Mouse (Mus musculus) spleen, postnatal 10 days (tissue): ENCODE measurements around the gene P2ry2.

Experiments
- DNase-seq, 2 experiments: peaks; one replicate each; pipeline ENCODE4 v3.0.0; 2021 to 2022; ENCODE audit warnings: low spot score in 2 of 2

The P2ry2 gene

GRCm38 (mm10) chr7:101026836-101027235, 14.2 kb upstream of the P2ry2 start:
- no peak for DNase-seq

DNA sequence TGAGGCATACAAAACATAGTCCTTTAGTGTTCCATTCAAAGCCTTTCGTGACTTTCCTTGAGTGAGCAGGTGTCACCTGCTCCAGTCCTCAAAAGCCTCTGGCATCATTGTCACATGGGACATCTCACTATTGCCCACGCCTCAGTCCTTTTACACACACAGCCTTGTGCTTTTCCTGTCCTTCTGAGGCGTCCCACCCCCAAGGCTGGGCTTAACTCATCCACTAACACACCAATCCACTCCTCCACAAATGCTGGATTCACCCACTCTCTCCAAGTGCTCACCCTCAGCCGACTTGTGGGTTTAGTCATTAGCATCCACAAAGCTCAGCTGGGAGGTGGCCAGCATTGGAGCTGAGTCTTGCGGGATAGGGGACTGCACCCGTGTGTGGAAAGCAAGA, 4.8 kb upstream of the P2ry2 start:
- DNase-seq, result no peak

DNA sequence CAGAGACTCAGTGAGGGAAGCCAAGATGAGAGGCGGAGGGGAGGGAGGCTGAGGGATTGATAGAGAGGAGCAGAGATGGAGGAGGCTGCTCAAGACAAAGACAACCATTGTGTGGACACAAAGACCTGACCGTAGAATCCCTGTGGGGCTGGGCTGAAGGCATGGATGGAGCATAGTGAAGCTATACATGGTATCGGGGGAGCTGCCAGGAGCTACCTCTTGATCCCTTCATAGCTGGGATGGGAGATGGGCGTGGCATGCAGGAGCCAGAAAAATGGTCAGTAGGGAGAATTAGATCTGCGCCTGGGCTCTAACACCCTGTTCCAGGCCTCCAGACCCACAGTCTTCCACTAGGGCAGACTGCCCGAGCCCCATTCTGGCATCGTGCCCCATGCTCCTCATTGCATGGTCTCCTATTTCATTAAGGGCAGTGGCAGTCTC, 4.4 kb upstream of the P2ry2 start:
- no peak for DNase-seq

DNA sequence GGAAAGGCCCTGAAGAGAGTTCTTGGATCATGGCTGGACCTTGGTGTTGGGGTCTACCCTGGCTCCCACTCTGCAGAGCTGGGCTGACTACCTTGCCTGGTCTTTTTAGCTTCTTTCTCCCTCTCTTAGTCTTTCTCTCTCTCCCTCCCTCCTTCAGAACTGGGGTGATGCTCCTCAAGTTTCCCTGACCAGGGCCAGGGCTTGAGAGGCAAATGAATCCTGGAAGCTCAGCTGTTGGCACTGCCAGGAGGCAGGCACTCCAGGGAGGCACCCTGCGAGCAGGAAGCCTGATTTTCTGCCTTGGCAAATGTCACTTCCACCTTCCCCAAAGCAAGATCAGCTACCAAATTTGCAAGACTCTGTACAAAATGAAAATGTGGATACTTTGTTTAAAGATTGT, 2.3 kb upstream of the P2ry2 start:
- no peak for DNase-seq

DNA sequence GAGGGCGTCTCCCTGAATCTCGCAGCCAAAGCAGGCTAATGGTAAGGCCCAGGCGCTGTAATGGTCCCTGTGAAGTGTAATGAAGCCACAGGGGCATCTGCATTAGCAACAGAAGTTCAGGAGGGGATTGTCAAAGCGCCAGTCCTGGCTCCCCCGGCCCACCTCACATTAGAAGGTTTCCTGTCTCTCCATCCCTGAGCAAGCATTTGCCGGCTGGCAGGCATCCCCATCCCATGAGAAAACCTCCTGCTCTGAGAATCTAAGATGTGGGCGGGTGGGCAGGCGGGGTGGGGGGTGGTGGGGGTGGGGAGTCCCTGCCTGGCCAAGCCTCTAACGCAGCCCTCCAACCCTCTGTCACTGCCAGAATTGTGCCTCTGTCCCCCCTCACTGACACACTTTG, 1.4 kb upstream of the P2ry2 start:
- no peak for DNase-seq

- peak; percentile 31 to 53 for DNase-seq
Observed at GRCm38 (mm10) chr7:101011681-101012367, 842 bp downstream of the P2ry2 start.

DNA sequence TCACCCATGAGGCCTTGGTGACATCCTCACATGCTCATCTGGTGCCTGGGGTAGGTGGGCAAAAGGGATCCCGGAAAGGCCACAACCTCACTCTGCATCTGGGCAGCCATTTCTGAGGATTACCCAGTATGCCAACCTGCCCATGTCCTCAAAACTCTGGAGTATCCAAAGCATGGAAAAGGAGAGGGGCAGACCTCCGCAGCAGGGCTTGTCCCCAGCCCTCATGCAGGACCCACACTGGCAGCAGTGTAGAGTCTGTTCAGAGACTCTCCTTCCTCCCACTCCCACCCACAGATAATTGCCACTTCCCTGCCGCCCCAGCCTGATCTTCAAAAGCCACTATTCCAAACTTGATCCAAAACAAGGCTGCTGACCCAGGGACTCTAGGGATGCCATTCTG, 1.9 kb downstream of the P2ry2 start:
- DNase-seq, result no peak

GRCm38 (mm10) chr7:101006201-101006600, 6.5 kb downstream of the P2ry2 start:
- DNase-seq, result no peak

DNA sequence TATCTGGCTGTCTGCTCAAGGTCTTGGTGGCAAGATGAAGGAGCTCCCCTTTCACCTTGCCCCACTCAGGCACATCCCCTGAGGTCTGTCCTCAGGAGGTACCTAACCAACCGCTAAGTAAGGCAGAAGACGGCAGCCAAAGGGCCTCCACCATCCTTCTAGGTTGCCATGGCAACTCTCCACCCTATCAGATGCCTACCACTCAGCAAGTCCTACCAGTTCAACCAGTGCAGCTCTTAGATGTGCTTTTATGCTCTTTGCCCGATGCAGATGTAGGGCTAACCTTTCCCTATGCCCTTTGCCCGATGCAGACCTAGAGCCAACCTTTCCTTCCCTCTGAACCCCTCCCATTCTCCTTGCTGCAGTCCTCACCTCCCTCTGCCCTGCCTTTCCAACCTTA, 7.5 kb downstream of the P2ry2 start:
- no peak for DNase-seq

DNA sequence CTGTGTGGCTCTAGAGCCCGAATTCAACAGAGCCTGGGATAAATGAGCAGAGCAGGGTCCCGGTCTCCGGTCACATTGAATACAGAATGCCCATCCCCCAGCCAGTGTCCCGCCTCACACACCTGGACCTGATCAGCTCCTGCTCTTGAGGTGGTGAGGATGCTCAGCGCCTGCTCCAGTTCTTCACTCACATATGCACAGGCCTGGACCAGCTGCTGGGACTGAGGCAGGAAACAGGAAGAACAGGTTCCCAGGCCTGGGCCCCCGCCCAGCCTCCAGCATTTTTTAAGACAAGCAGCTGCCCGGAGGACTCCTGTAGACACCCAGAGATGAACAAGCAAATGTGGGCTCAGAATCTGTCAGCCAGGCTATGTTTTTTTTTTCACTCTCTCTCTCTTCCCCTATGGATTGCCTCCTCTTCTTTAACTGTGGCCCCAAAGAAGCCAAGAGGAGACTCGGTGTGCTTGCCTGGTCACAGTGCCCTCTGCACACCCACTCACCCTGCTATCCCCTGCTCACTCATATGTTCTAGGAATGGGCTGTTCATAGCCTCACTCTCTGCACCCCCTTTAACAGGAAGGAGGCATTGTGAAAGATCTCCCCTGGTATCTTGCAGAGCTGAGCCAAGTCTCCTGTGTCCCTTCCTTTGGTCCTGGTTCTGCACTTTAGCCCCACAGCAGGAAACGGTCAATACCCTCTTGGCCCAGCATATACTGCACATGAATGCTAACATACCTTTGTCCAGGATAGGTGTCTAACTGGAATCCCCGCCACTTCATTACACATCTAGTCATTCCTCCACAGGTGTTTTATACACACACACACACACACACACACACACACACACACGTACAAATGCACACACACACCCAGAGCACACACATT, 9.0 kb downstream of the P2ry2 start:
- no peak for DNase-seq

DNA sequence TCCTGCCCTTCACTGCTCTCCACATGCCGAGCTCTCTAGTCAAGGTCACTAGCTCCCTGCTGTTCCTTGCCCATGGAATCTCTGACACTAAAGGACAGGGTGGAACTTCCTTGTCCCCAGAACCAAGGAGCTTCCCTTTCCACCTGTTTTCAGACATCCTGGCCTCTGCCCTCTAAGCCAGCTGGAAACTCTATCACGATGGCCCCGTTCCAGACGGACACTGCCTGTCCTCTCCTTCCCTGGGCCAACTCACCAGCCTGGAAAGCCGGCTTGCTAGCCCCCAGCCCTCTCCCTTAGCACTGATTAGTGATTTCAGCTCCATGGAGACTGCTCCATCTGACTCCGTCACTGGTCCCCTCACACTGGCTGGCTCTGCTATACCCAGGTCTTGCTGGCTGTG, 10.4 kb downstream of the P2ry2 start:
- DNase-seq, result no peak

- DNase-seq, result no peak
Observed at GRCm38 (mm10) chr7:100999623-101000022, 13.0 kb downstream of the P2ry2 start.

- DNase-seq, result no peak
Observed at GRCm38 (mm10) chr7:100998578-100998960, 14.1 kb downstream of the P2ry2 start.

GRCm38 (mm10) chr7:100997951-100998577, 14.6 kb downstream of the P2ry2 start:
- no peak for DNase-seq

- no peak for DNase-seq
Observed at GRCm38 (mm10) chr7:100997215-100997614, 15.5 kb downstream of the P2ry2 start.

GRCm38 (mm10) chr7:100995951-100996350, 16.7 kb downstream of the P2ry2 start:
- DNase-seq, result no peak

GRCm38 (mm10) chr7:100995260-100995864, 17.3 kb downstream of the P2ry2 start:
- no peak for DNase-seq

GRCm38 (mm10) chr7:100993166-100993565, 19.5 kb downstream of the P2ry2 start:
- no peak for DNase-seq

- no peak for DNase-seq
Observed at GRCm38 (mm10) chr7:100991972-100992371, 20.7 kb downstream of the P2ry2 start.

GRCm38 (mm10) chr7:100990636-100991311, 21.9 kb downstream of the P2ry2 start:
- DNase-seq, result no peak

- peak in 1 of 2 experiments; percentile 67 for DNase-seq
Observed at GRCm38 (mm10) chr7:100988092-100988491, 24.6 kb downstream of the P2ry2 start.
